Mouse (Mus musculus): Measurements from ENCODE around the gene Syngr1. TPM values are rescaled to one million over a fixed set of nuclear protein-coding genes. Genes with fewer than 3 reads are reported as not detected.

The Syngr1 gene
- 44.1 and 50.9 TPM in 2 replicates for polyA plus RNA-seq (2012; rRNA removed)

- Histone ChIP-seq H3K4me3 (replicated peaks; ENCODE audit: extremely low read depth, low read depth, low read length) (peak within 1 kb of the TSS; percentile 81), H3K4me1 (ENCODE audit: control insufficient read depth, insufficient read depth, low read length) (peaks cover 4% of the 10 kb centered on the region)
- DNase-seq, result peak; percentile 73
- WGBS, result 2% methylated on average over 83 of the region's 86 CpGs
- no peak for TF ChIP-seq POLR2A (IDR thresholded peaks at IDR 0.05; ENCODE audit: borderline replicate concordance, extremely low read depth, low read depth, low read length)
- TF ChIP-seq CTCF (IDR thresholded peaks at IDR 0.05; ENCODE audit: insufficient read depth, low read length), result peak; percentile 44; the same call in 1 of the 2 replicates
Observed at GRCm38 (mm10) chr15:80091121-80091955, at the start of gene Syngr1, which contains the start of gene Rpl3. TSS of gene Syngr1 (plus strand) at chr15:80091334. TSS of gene Rpl3 (minus strand) at chr15:80091868.

GRCm38 (mm10) chr15:80042152-80042551, 49.0 kb upstream of the Syngr1 start:
- no peak overlapping the region for H3K4me3 ChIP-seq (replicated peaks; ENCODE audit: extremely low read depth, low read depth, low read length)
- no peak for TF ChIP-seq POLR2A (IDR thresholded peaks at IDR 0.05; ENCODE audit: borderline replicate concordance, extremely low read depth, low read depth, low read length)
- no peak for TF ChIP-seq CTCF (IDR thresholded peaks at IDR 0.05; ENCODE audit: insufficient read depth, low read length)
- no peaks in the 10 kb centered on the region for H3K4me1 ChIP-seq (ENCODE audit: control insufficient read depth, insufficient read depth, low read length)
- no peak for DNase-seq
- 57% methylated on average over 4 of the region's 4 CpGs for WGBS

- DNase-seq, result no peak
- WGBS, result 89% methylated on average over 10 of the region's 10 CpGs
- Histone ChIP-seq H3K4me3 (replicated peaks; ENCODE audit: extremely low read depth, low read depth, low read length) (no peak overlapping the region), H3K4me1 (ENCODE audit: control insufficient read depth, insufficient read depth, low read length) (no peaks in the 10 kb centered on the region)
- TF ChIP-seq POLR2A (IDR thresholded peaks at IDR 0.05; ENCODE audit: borderline replicate concordance, extremely low read depth, low read depth, low read length) (no peak), CTCF (IDR thresholded peaks at IDR 0.05; ENCODE audit: insufficient read depth, low read length) (no peak)
Observed at GRCm38 (mm10) chr15:80044249-80044648, 46.9 kb upstream of the Syngr1 start.

GRCm38 (mm10) chr15:80045749-80046148, 45.4 kb upstream of the Syngr1 start:
- no peak overlapping the region for H3K4me3 ChIP-seq (replicated peaks; ENCODE audit: extremely low read depth, low read depth, low read length)
- TF ChIP-seq CTCF (IDR thresholded peaks at IDR 0.05; ENCODE audit: insufficient read depth, low read length) (no peak), POLR2A (IDR thresholded peaks at IDR 0.05; ENCODE audit: borderline replicate concordance, extremely low read depth, low read depth, low read length) (no peak)
- 95% methylated on average over 2 of the region's 2 CpGs for WGBS
- H3K4me1 ChIP-seq (ENCODE audit: control insufficient read depth, insufficient read depth, low read length), result no peaks in the 10 kb centered on the region
- no peak for DNase-seq

- DNase-seq, result no peak
- peaks cover 3% of the 10 kb centered on the region; the same call in 1 of the 2 replicates for H3K4me1 ChIP-seq (ENCODE audit: control insufficient read depth, insufficient read depth, low read length)
- WGBS, result 64% methylated on average over 2 of the region's 2 CpGs
- no peak overlapping the region for H3K4me3 ChIP-seq (replicated peaks; ENCODE audit: extremely low read depth, low read depth, low read length)
- TF ChIP-seq POLR2A (IDR thresholded peaks at IDR 0.05; ENCODE audit: borderline replicate concordance, extremely low read depth, low read depth, low read length) (no peak), CTCF (IDR thresholded peaks at IDR 0.05; ENCODE audit: insufficient read depth, low read length) (no peak)
Observed at GRCm38 (mm10) chr15:80047242-80047641, 43.9 kb upstream of the Syngr1 start.

- 49% methylated on average over 5 of the region's 5 CpGs for WGBS
- Histone ChIP-seq H3K4me1 (ENCODE audit: control insufficient read depth, insufficient read depth, low read length) (peaks cover 4% of the 10 kb centered on the region; the same call in 1 of the 2 replicates), H3K4me3 (replicated peaks; ENCODE audit: extremely low read depth, low read depth, low read length) (no peak overlapping the region)
- no peak for DNase-seq
- no peak for TF ChIP-seq CTCF (IDR thresholded peaks at IDR 0.05; ENCODE audit: insufficient read depth, low read length)
- TF ChIP-seq POLR2A (IDR thresholded peaks at IDR 0.05; ENCODE audit: borderline replicate concordance, extremely low read depth, low read depth, low read length), result no peak
Observed at GRCm38 (mm10) chr15:80047973-80048372, 43.2 kb upstream of the Syngr1 start.

- DNase-seq, result no peak
- TF ChIP-seq CTCF (IDR thresholded peaks at IDR 0.05; ENCODE audit: insufficient read depth, low read length), result no peak
- no peak for TF ChIP-seq POLR2A (IDR thresholded peaks at IDR 0.05; ENCODE audit: borderline replicate concordance, extremely low read depth, low read depth, low read length)
Observed at GRCm38 (mm10) chr15:80050093-80050492, 41.0 kb upstream of the Syngr1 start.

GRCm38 (mm10) chr15:80051092-80051761, 39.9 kb upstream of the Syngr1 start:
- H3K4me1 ChIP-seq (ENCODE audit: control insufficient read depth, insufficient read depth, low read length), result peaks cover 9% of the 10 kb centered on the region; the same call in 1 of the 2 replicates
- TF ChIP-seq POLR2A (IDR thresholded peaks at IDR 0.05; ENCODE audit: borderline replicate concordance, extremely low read depth, low read depth, low read length), result no peak
- TF ChIP-seq CTCF (IDR thresholded peaks at IDR 0.05; ENCODE audit: insufficient read depth, low read length), result no peak
- 50% methylated on average over 19 of the region's 19 CpGs for WGBS
- H3K4me3 ChIP-seq (replicated peaks; ENCODE audit: extremely low read depth, low read depth, low read length), result no peak overlapping the region
- no peak for DNase-seq

More at GRCm38 (mm10) chr15:80050093-80050492, 41.0 kb upstream of the Syngr1 start:
- Histone ChIP-seq H3K4me3 (replicated peaks; ENCODE audit: extremely low read depth, low read depth, low read length) (no peak overlapping the region), H3K4me1 (ENCODE audit: control insufficient read depth, insufficient read depth, low read length) (peaks cover 9% of the 10 kb centered on the region; the same call in 1 of the 2 replicates)
- 41% methylated on average over 4 of the region's 4 CpGs for WGBS

- WGBS, result 48% methylated on average over 9 of the region's 9 CpGs
- Histone ChIP-seq H3K4me1 (ENCODE audit: control insufficient read depth, insufficient read depth, low read length) (peaks cover 9% of the 10 kb centered on the region; the same call in 1 of the 2 replicates), H3K4me3 (replicated peaks; ENCODE audit: extremely low read depth, low read depth, low read length) (no peak overlapping the region)
- DNase-seq, result no peak
- TF ChIP-seq CTCF (IDR thresholded peaks at IDR 0.05; ENCODE audit: insufficient read depth, low read length) (no peak), POLR2A (IDR thresholded peaks at IDR 0.05; ENCODE audit: borderline replicate concordance, extremely low read depth, low read depth, low read length) (no peak)
Observed at GRCm38 (mm10) chr15:80051782-80052181, 39.4 kb upstream of the Syngr1 start.
